Mouse (Mus musculus): Measurements from ENCODE around the gene Extl2. TPM values are rescaled to one million over a fixed set of nuclear protein-coding genes. Genes with fewer than 3 reads are reported as not detected.

The Extl2 gene
- total RNA-seq, 2 experiments from 2014 or later = 11.3 to 12.3 TPM

- ATAC-seq (replicated peaks; ENCODE audit: poor library complexity) = peak; percentile 69
Observed at GRCm38 (mm10) chr3:116006284-116006977, 831 bp upstream of the Extl2 start.

- peak; percentile 65 for ATAC-seq (replicated peaks; ENCODE audit: poor library complexity)
Observed at GRCm38 (mm10) chr3:116007941-116008440, 729 bp downstream of the Extl2 start.

GRCm38 (mm10) chr3:116009622-116010344, 2.5 kb downstream of the Extl2 start:
- no peak for ATAC-seq (replicated peaks; ENCODE audit: poor library complexity)

- no peak for ATAC-seq (replicated peaks; ENCODE audit: poor library complexity)
Observed at GRCm38 (mm10) chr3:116014901-116015300, 7.6 kb downstream of the Extl2 start.

- ATAC-seq (replicated peaks; ENCODE audit: poor library complexity) = peak; percentile 37; the same call in 1 of the 2 replicates
Observed at GRCm38 (mm10) chr3:116016116-116016515, 8.9 kb downstream of the Extl2 start.

GRCm38 (mm10) chr3:116018606-116019005, 11.3 kb downstream of the Extl2 start:
- no peak for ATAC-seq (replicated peaks; ENCODE audit: poor library complexity)

GRCm38 (mm10) chr3:116019136-116019535, 11.9 kb downstream of the Extl2 start:
- no peak for ATAC-seq (replicated peaks; ENCODE audit: poor library complexity)

GRCm38 (mm10) chr3:116024236-116024635, 17.0 kb downstream of the Extl2 start:
- no peak for ATAC-seq (replicated peaks; ENCODE audit: poor library complexity)

GRCm38 (mm10) chr3:116024669-116025068, 17.4 kb downstream of the Extl2 start:
- ATAC-seq (replicated peaks; ENCODE audit: poor library complexity) = no peak

- no peak for ATAC-seq (replicated peaks; ENCODE audit: poor library complexity)
Observed at GRCm38 (mm10) chr3:116025701-116026100, 18.4 kb downstream of the Extl2 start.

- ATAC-seq (replicated peaks; ENCODE audit: poor library complexity) = no peak
Observed at GRCm38 (mm10) chr3:116026996-116027395, 19.7 kb downstream of the Extl2 start.

- peak; percentile 50; the same call in 1 of the 2 replicates for ATAC-seq (replicated peaks; ENCODE audit: poor library complexity)
Observed at GRCm38 (mm10) chr3:116030152-116030788, 23.0 kb downstream of the Extl2 start.

GRCm38 (mm10) chr3:116033218-116033870, 26.1 kb downstream of the Extl2 start:
- no peak for ATAC-seq (replicated peaks; ENCODE audit: poor library complexity)

GRCm38 (mm10) chr3:116033871-116034222, 26.6 kb downstream of the Extl2 start:
- ATAC-seq (replicated peaks; ENCODE audit: poor library complexity) = peak; percentile 77

- no peak for ATAC-seq (replicated peaks; ENCODE audit: poor library complexity)
Observed at GRCm38 (mm10) chr3:116040776-116041175, 33.5 kb downstream of the Extl2 start.

GRCm38 (mm10) chr3:116046000-116046399, 38.7 kb downstream of the Extl2 start:
- no peak for ATAC-seq (replicated peaks; ENCODE audit: poor library complexity)

- no peak for ATAC-seq (replicated peaks; ENCODE audit: poor library complexity)
Observed at GRCm38 (mm10) chr3:116047034-116047433, 39.8 kb downstream of the Extl2 start.

- no peak for ATAC-seq (replicated peaks; ENCODE audit: poor library complexity)
Observed at GRCm38 (mm10) chr3:116057078-116057477, 49.8 kb downstream of the Extl2 start.

- ATAC-seq (replicated peaks; ENCODE audit: poor library complexity) = no peak
Observed at GRCm38 (mm10) chr3:116060320-116060719, 53.1 kb downstream of the Extl2 start.

GRCm38 (mm10) chr3:116062141-116062540, 54.9 kb downstream of the Extl2 start:
- ATAC-seq (replicated peaks; ENCODE audit: poor library complexity) = no peak

GRCm38 (mm10) chr3:116072584-116072983, 65.3 kb downstream of the Extl2 start:
- ATAC-seq (replicated peaks; ENCODE audit: poor library complexity) = 0 out of 2 replicates have a peak, but pooled peaks have one; percentile 23
